Mouse (Mus musculus) T-helper 1 cell (primary cell): ENCODE measurements at regions not wholly inside any gene's neighbourhood (a gene's known extent, or its start where the extent isn't known, plus 50 kb on each side); places are given as distances from the start of the nearest gene placed in this dataset.

Experiments
- in situ Hi-C: fragments of 300-600 bp; cut with MboI, MseI; formaldehyde crosslinking; loops from one replicate; pipeline ENCODE4 v1.15.1; 2025; ENCODE audit warnings: high pct_unique_total_duplicates

- in situ Hi-C loops, result no loop called here
Observed at GRCm38 (mm10) chr8:77843229-77843628, 119.0 kb upstream of the Ednra start.

- in situ Hi-C loops, result no loop called here
Observed at GRCm38 (mm10) chr8:77850523-77850922, 126.3 kb upstream of the Ednra start.

GRCm38 (mm10) chr8:77870264-77870663 lies 146.0 kb upstream of the Ednra start:
- in situ Hi-C loops, result no loop called here

- in situ Hi-C loops, result no loop called here
Observed at GRCm38 (mm10) chr8:77872771-77873170, 148.5 kb upstream of the Ednra start.

GRCm38 (mm10) chr8:77919776-77920175 lies 195.5 kb upstream of the Ednra start:
- in situ Hi-C loops, result no loop called here

GRCm38 (mm10) chr8:77921868-77922267 lies 197.6 kb upstream of the Ednra start:
- in situ Hi-C loops, result no loop called here

- in situ Hi-C loops, result no loop called here
Observed at GRCm38 (mm10) chr8:77947702-77948101, 223.4 kb upstream of the Ednra start.

- in situ Hi-C loops, result no loop called here
Observed at GRCm38 (mm10) chr8:77949640-77950039, 225.4 kb upstream of the Ednra start.

- in situ Hi-C loops, result no loop called here
Observed at GRCm38 (mm10) chr8:77958814-77959372, 234.6 kb upstream of the Ednra start.

- in situ Hi-C loops, result no loop called here
Observed at GRCm38 (mm10) chr8:77963102-77963698, 238.9 kb upstream of the Ednra start.

GRCm38 (mm10) chr8:77970378-77970777 lies 242.7 kb upstream of the Ttc29 start:
- in situ Hi-C loops, result no loop called here

GRCm38 (mm10) chr8:77973714-77974113 lies 239.4 kb upstream of the Ttc29 start:
- in situ Hi-C loops, result no loop called here

GRCm38 (mm10) chr8:77979106-77979505 lies 234.0 kb upstream of the Ttc29 start:
- in situ Hi-C loops, result no loop called here

- in situ Hi-C loops, result no loop called here
Observed at GRCm38 (mm10) chr8:77980701-77981100, 232.4 kb upstream of the Ttc29 start.

- in situ Hi-C loops, result no loop called here
Observed at GRCm38 (mm10) chr8:77982031-77982430, 231.1 kb upstream of the Ttc29 start.

GRCm38 (mm10) chr8:77983476-77983875 lies 229.6 kb upstream of the Ttc29 start:
- in situ Hi-C loops, result no loop called here

- in situ Hi-C loops, result no loop called here
Observed at GRCm38 (mm10) chr8:77987237-77987636, 225.9 kb upstream of the Ttc29 start.

GRCm38 (mm10) chr8:77988291-77989056 lies 224.6 kb upstream of the Ttc29 start:
- in situ Hi-C loops, result no loop called here

- in situ Hi-C loops, result no loop called here
Observed at GRCm38 (mm10) chr8:77991050-77991449, 222.0 kb upstream of the Ttc29 start.

- in situ Hi-C loops, result loop anchor here (5.0 kb wide), 1 partner anchor 373 kb away; no protein-coding TSS in a partner anchor
Observed at GRCm38 (mm10) chr8:78000303-78000702, 212.8 kb upstream of the Ttc29 start.

GRCm38 (mm10) chr8:78001656-78002055 lies 211.4 kb upstream of the Ttc29 start:
- in situ Hi-C loops, result loop anchor here (5.0 kb wide), 1 partner anchor 374 kb away; no protein-coding TSS in a partner anchor

- in situ Hi-C loops, result loop anchor here (5.0 kb wide), 1 partner anchor 375 kb away; no protein-coding TSS in a partner anchor
Observed at GRCm38 (mm10) chr8:78002071-78002470, 211.0 kb upstream of the Ttc29 start.
